Mouse (Mus musculus): ENCODE data around the gene Mgll. TPM values are rescaled to one million over a fixed set of nuclear protein-coding genes. Genes with fewer than 3 reads are reported as not detected.

Mgll gene
- polyA plus RNA-seq, 1 experiment from 2014 or later = 8.0 TPM

DNA sequence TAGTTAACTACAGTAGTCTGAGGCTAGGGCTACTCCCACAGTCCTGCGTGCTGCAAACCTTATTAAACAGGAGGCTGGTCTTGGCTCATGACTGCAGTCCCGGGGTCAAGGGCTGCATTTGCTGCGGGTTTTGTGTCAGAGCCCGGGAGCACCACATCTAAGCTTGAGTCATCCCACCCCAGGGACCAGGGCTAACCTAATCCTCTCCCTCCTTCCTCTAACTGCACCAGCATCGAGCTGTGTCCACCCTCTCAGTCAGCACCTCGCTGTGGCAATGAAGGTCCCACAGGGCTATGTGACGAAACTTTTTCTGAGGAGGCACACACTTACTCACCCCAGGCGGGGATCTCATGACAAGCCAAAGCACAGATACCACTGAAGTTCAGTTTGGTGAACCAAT, 22.1 kb downstream of the Mgll start:
- Histone ChIP-seq H3K4me2 (no peak overlapping the region), H3K4me3 (replicated peaks) (no peak overlapping the region), H3K9me3 (no peaks in the 10 kb centered on the region), H3K27me3 (no peaks in the 10 kb centered on the region; the same call in 1 of the 2 replicates), H3K4me1 (replicated peaks) (peaks cover 22% of the 10 kb centered on the region), H3K27ac (no peak overlapping the region), H3K36me3 (no peaks in the 10 kb centered on the region), H3K9ac (replicated peaks) (no peak overlapping the region)
- WGBS = 87% methylated on average over 8 of the region's 8 CpGs
- ATAC-seq (ENCODE audit: insufficient number of reproducible peaks, insufficient read depth, low FRiP score, low TSS enrichment, low read depth) = no peak

DNA sequence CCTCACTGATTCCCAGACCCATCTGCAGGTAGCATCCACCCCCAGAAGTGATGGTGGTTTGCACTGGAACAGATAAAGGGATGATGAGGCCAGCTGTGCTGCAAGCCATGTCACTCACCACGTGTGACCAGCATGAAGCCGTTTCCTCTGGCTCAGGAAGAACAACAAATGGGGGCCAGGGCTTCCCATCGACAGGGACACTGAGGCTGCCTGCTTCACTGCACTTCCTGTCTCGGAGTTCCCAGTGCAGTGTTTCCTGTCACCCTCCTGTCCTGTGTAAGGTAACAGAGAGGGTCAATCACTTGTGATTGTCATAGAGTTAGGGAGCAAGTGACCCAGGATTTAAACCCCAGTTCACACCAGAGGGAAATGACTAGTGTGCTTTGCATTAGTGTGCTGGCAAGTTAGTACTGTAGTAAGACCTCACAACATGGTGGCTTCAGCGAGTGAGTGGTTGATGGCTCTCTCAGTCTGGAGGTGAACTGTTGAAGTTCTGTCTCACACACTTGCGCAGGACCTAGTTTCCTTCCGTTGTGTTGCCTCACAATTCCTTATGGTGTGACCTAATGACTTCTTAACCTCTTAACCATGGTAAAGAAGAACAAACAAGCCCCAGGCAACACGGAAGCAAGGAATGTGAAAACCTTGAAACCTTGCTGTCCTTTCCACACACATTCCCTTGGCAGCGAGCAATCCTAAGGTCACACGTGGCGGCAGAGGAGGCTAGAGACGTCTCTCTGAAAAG, 23.3 kb downstream of the Mgll start:
- Histone ChIP-seq H3K9me3 (no peaks in the 10 kb centered on the region), H3K36me3 (no peaks in the 10 kb centered on the region), H3K4me2 (no peak overlapping the region), H3K4me3 (replicated peaks) (no peak overlapping the region), H3K27ac (no peak overlapping the region), H3K4me1 (replicated peaks) (peaks cover 17% of the 10 kb centered on the region), H3K9ac (replicated peaks) (no peak overlapping the region), H3K27me3 (no peaks in the 10 kb centered on the region; the same call in 1 of the 2 replicates)
- no peak for ATAC-seq (ENCODE audit: insufficient number of reproducible peaks, insufficient read depth, low FRiP score, low TSS enrichment, low read depth)
- 74% methylated on average over 12 of the region's 12 CpGs for WGBS

DNA sequence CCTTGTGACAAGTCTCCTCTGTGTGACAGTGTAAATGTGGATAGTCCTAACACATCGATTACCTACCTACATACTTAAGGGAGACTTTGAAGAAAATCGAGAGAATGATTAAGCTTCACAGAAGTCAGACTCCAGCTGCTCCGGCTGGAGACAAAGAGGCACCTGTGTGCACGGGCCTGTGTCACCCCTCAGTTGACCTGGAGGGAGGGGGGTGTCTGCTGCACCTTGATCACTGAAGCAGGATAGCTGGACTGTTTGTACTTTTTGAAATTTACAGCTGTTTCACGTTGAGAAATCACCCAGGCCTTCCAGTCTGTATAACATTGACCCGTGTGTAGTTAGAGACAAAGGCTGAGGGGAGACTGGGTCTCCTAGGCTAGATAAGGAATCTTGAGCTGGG, 26.7 kb downstream of the Mgll start:
- H3K27ac ChIP-seq = no peak overlapping the region

DNA sequence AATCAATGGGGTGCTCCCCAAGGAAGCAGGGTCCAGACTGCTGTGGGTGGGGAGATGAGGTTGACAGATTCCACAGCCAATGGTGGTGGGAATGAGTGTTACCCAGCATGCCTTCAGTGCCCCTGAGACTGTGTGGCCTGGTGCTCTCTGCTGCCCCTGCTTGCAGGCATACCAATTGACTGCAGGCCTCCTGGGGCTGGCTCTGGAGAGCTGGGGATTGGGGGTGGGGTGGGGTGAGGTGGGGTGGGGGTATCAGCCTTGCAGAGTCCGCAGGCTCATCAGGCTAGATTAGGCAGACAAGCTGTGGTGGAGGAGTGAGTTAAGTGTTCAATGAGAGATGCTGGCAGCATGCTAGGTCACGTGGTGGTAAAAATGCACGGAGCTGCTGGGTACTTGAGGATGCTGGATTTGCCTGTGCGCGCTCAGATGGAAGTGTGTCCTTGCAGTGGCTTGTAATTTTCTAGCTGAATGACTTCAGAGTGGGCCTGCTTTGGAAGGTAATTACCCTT, 28.6 kb downstream of the Mgll start:
- Histone ChIP-seq H3K27ac (no peak overlapping the region), H3K9me3 (no peaks in the 10 kb centered on the region), H3K9ac (replicated peaks) (no peak overlapping the region), H3K36me3 (no peaks in the 10 kb centered on the region), H3K27me3 (no peaks in the 10 kb centered on the region), H3K4me3 (replicated peaks) (no peak overlapping the region), H3K4me1 (replicated peaks) (peaks cover 9% of the 10 kb centered on the region), H3K4me2 (no peak overlapping the region)
- WGBS = 51% methylated on average over 5 of the region's 5 CpGs
- no peak; the same call in 1 of the 2 replicates for ATAC-seq (ENCODE audit: insufficient number of reproducible peaks, insufficient read depth, low FRiP score, low TSS enrichment, low read depth)

More for the DNA sequence above, 26.7 kb downstream of the Mgll start:
- Histone ChIP-seq H3K36me3 (no peaks in the 10 kb centered on the region), H3K9ac (replicated peaks) (no peak overlapping the region), H3K27me3 (no peaks in the 10 kb centered on the region), H3K9me3 (no peaks in the 10 kb centered on the region), H3K4me1 (replicated peaks) (peaks cover 9% of the 10 kb centered on the region), H3K4me2 (no peak overlapping the region), H3K4me3 (replicated peaks) (no peak overlapping the region)
- WGBS = 62% methylated on average over 6 of the region's 6 CpGs
- ATAC-seq (ENCODE audit: insufficient number of reproducible peaks, insufficient read depth, low FRiP score, low TSS enrichment, low read depth) = no peak

DNA sequence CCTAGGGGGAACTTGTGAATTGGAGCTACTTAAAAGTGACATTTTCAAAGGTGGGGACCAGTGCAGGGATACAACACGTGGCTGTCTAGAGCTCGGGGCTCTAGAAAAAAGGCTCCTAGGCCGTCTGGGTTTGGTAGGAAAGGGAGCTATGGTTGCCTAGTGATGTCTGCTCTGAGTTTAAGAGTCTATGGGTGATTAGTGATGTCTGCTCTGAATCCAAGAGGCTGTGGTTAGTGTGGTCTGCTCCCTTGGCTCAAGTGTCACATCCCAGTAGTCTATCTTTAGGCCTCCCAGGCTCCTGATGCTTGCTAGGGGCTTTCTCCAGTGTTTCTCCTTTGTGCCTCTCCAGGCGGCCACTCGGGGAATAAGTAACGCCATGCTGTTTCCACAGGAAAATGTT, 29.4 kb downstream of the Mgll start:
- H3K36me3 ChIP-seq = no peaks in the 10 kb centered on the region
- ATAC-seq (ENCODE audit: insufficient number of reproducible peaks, insufficient read depth, low FRiP score, low TSS enrichment, low read depth) = no peak
- no peak overlapping the region for H3K4me3 ChIP-seq (replicated peaks)
- H3K4me1 ChIP-seq (replicated peaks) = peaks cover 12% of the 10 kb centered on the region
- 0 out of 2 replicates have a peak, but pooled peaks cover 2% of the 10 kb centered on the region for H3K27me3 ChIP-seq
- no peak overlapping the region for H3K9ac ChIP-seq (replicated peaks)
- no peak overlapping the region for H3K4me2 ChIP-seq
- H3K27ac ChIP-seq = no peak overlapping the region
- 70% methylated on average over 6 of the region's 6 CpGs for WGBS
- no peaks in the 10 kb centered on the region for H3K9me3 ChIP-seq

DNA sequence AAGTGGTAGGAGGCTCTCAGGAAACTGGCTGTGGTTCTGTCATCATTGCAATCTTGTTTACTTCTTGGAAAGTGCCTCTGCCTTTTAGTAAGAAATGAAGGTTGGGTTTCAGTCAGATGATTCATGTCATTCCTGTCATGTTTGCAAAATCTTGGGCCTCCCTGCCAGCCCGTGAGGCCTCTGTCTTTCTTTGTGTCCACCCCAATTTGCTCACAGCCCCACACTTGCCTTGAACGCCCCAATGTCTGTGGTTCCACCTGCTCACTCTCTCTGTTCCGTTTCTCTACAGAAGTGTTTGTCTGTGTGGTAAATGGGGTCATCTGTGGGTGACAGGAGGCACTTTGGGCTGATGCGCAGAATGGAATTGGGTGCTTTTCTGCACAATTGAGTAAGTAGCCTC, 32.8 kb downstream of the Mgll start:
- H3K9ac ChIP-seq (replicated peaks) = no peak overlapping the region
- peaks cover 16% of the 10 kb centered on the region for H3K4me1 ChIP-seq (replicated peaks)
- no peak for ATAC-seq (ENCODE audit: insufficient number of reproducible peaks, insufficient read depth, low FRiP score, low TSS enrichment, low read depth)
- no peak overlapping the region for H3K27ac ChIP-seq
- H3K9me3 ChIP-seq = no peaks in the 10 kb centered on the region
- H3K36me3 ChIP-seq = no peaks in the 10 kb centered on the region
- H3K27me3 ChIP-seq = peaks cover 15% of the 10 kb centered on the region; the same call in 1 of the 2 replicates
- no peak overlapping the region for H3K4me2 ChIP-seq
- 87% methylated on average over 4 of the region's 4 CpGs for WGBS
- no peak overlapping the region for H3K4me3 ChIP-seq (replicated peaks)

DNA sequence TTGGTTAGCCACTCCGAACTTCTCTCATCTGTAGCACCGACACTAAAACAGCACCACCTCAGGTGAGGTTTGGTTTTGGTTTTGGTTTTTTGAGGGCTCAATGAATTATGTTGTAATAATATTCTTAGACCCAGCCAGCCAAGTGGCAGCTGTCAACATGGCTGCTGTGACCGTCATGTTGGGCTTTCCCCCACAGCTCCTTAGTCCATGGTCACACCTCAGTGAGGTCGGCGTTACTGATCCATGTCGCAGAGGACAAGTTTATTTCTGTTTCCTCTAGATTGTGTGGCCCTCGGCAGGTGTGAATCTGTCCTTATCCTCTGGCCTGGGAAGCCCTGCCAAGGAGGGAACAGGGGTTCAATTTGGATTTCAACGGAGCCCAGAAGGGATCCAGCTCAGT, 33.9 kb downstream of the Mgll start:
- peaks cover 17% of the 10 kb centered on the region; the same call in 1 of the 2 replicates for H3K4me1 ChIP-seq (replicated peaks)
- H3K27ac ChIP-seq = no peak overlapping the region
- WGBS = 82% methylated on average over 8 of the region's 8 CpGs
- H3K27me3 ChIP-seq = peaks cover 15% of the 10 kb centered on the region; the same call in 1 of the 2 replicates
- H3K36me3 ChIP-seq = no peaks in the 10 kb centered on the region
- no peaks in the 10 kb centered on the region for H3K9me3 ChIP-seq
- no peak for ATAC-seq (ENCODE audit: insufficient number of reproducible peaks, insufficient read depth, low FRiP score, low TSS enrichment, low read depth)
- no peak overlapping the region for H3K4me2 ChIP-seq
- no peak overlapping the region for H3K9ac ChIP-seq (replicated peaks)
- no peak overlapping the region for H3K4me3 ChIP-seq (replicated peaks)

DNA sequence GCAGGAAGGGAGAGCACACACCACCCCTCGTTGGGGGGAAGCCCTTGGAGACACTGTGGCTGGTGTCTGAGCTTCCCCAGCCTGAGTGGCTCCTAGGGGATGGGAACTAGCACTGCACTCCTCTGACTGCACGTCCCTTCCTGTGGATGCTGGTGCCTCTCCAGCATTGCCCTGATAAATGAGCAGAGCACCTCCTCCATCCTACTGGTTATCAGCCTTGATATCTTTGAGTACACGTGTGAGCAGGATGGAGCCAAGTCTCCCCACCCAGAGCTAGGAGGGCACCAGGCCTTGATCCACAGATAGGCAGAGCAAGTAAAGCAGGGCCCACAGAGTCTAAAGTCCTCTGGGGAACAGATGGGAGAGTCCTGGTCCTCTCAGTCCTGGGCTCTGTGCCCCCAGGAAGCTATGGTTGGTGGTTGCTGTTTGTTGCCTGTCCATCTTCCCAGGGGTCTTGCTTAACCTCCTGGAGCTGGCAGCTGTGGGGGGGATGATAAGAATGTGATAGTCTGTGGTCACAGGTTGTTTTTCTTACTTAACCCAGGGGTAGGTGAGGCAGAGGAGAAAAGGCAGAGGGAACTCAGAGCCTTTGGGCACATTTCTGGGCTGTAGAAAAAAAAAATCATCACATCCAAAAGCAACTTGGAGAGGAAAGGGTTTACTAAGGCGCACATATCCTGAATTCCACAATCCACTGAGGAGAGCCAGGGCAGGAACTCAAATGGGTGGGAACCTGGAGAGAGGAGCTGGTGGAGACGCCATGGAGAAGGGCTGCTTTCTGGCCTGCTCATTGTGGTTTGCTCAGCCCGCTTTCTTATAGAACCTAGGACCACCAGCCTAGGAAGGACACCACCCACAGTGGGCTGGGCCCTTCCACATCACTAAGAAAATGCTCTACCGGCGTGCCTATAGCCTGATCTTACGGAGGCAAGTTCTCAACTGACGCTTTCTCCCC, 34.6 kb downstream of the Mgll start:
- WGBS = 71% methylated on average over 10 of the region's 10 CpGs
- H3K36me3 ChIP-seq = no peaks in the 10 kb centered on the region
- H3K27ac ChIP-seq = no peak overlapping the region
- ATAC-seq (ENCODE audit: insufficient number of reproducible peaks, insufficient read depth, low FRiP score, low TSS enrichment, low read depth) = no peak
- H3K9ac ChIP-seq (replicated peaks) = no peak overlapping the region
- no peaks in the 10 kb centered on the region for H3K9me3 ChIP-seq
- peaks cover 15% of the 10 kb centered on the region; the same call in 1 of the 2 replicates for H3K27me3 ChIP-seq
- H3K4me1 ChIP-seq (replicated peaks) = peaks cover 17% of the 10 kb centered on the region; the same call in 1 of the 2 replicates
- H3K4me2 ChIP-seq = no peak overlapping the region
- no peak overlapping the region for H3K4me3 ChIP-seq (replicated peaks)

DNA sequence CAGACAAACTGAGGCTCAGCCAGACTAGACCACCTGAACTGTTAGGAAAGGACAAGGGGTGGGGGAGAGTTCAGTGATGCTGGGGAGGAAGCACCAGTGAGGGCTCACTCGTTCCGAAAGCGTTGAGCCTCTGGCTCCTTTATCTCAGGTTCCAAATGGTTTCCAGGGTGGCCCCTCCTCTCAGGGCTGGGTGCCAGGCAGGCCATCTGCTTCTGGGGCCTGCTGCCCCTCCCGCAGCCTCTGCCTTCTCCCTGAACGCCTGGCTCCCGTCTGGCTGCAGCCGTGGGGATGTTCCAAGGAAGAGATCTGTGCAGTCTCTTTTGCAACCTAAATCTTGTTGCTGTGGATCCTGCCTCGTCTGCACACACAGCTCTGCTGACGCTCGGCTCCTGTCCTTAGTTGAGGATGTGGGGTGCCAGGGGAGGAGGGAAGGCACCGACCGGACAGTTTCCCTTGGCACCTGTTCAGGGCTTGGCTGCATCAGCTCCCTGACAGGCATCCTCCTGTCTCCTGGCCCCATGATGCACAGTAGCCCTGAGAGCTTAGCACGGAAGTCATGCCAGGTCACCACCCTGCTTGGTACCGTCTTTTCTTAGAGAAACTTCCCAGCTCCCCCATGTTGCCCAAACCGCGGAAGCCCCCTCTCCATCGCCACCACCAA, 35.7 kb downstream of the Mgll start:
- peaks cover 15% of the 10 kb centered on the region; the same call in 1 of the 2 replicates for H3K27me3 ChIP-seq
- no peak for ATAC-seq (ENCODE audit: insufficient number of reproducible peaks, insufficient read depth, low FRiP score, low TSS enrichment, low read depth)
- H3K4me2 ChIP-seq = no peak overlapping the region
- H3K9me3 ChIP-seq = no peaks in the 10 kb centered on the region
- no peaks in the 10 kb centered on the region for H3K36me3 ChIP-seq
- H3K9ac ChIP-seq (replicated peaks) = no peak overlapping the region
- no peak overlapping the region for H3K4me3 ChIP-seq (replicated peaks)
- peaks cover 17% of the 10 kb centered on the region; the same call in 1 of the 2 replicates for H3K4me1 ChIP-seq (replicated peaks)
- 56% methylated on average over 17 of the region's 17 CpGs for WGBS
- H3K27ac ChIP-seq = no peak overlapping the region

DNA sequence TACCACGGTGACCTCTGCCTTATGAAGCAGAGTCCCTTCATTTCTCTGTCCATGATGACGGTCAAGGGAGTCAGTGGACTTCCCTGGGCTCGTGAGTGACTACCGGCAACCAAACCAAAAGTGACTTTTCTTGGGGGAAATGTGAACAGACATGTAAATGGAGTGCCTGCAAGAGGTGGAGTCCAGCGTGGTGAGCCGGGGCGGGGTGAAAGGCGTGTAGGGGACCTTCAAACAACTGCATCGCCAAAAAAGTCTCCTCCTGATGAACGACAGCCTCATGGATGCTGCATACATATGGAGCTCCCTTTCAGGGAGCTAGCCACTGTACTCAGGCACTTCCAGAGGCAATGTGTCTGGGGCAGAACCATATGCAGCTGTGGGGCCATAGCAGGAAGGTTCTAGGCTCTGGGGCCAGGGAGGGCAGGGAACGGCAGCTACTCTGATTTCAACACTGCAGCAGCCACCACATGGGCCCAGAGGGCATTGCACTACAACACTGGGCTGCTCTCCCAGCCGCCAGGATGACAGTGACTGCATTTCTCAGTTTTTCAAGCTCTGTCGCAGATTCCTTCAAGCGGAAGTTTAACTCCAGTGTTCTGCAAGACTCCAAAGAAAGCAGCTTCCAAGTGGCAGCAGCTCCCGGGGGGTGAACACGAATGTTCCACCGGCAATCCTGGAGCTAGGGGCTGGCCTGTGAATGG, 36.9 kb downstream of the Mgll start:
- H3K4me2 ChIP-seq = no peak overlapping the region
- H3K9ac ChIP-seq (replicated peaks) = no peak overlapping the region
- H3K27me3 ChIP-seq = peaks cover 15% of the 10 kb centered on the region; the same call in 1 of the 2 replicates
- no peaks in the 10 kb centered on the region for H3K9me3 ChIP-seq
- no peaks in the 10 kb centered on the region for H3K36me3 ChIP-seq
- H3K4me1 ChIP-seq (replicated peaks) = peaks cover 17% of the 10 kb centered on the region; the same call in 1 of the 2 replicates
- no peak for ATAC-seq (ENCODE audit: insufficient number of reproducible peaks, insufficient read depth, low FRiP score, low TSS enrichment, low read depth)
- H3K27ac ChIP-seq = no peak overlapping the region
- no peak overlapping the region for H3K4me3 ChIP-seq (replicated peaks)
- 77% methylated on average over 17 of the region's 17 CpGs for WGBS
